Mouse (Mus musculus): ENCODE data around the gene Mecr.

- no peak for TF ChIP-seq POLR2A (IDR thresholded peaks at IDR 0.05; ENCODE audit: control insufficient read depth in 1 of 2, insufficient read depth in 1 of 2, low read depth in 1 of 2, low read length in 2 of 2, poor library complexity in 1 of 2)
- TF ChIP-seq TAL1 (IDR thresholded peaks at IDR 0.05; ENCODE audit: low read length) = no peak
- TF ChIP-seq GATA1 (IDR thresholded peaks at IDR 0.05; ENCODE audit: low read depth, low read length) = no peak
- no peak for TF ChIP-seq EP300 (IDR thresholded peaks at IDR 0.05; ENCODE audit: low read depth in 1 of 2, low read length in 2 of 2)
- TF ChIP-seq ETS1 (IDR thresholded peaks at IDR 0.05; ENCODE audit: low read depth, low read length) = no peak
- no peak for TF ChIP-seq POLR2AphosphoS5 (IDR thresholded peaks at IDR 0.05; ENCODE audit: borderline replicate concordance, low read depth, low read length)
- no peak for TF ChIP-seq CTCF (IDR thresholded peaks at IDR 0.05 in 2 of 3, conservative IDR thresholded peaks at IDR 0.05 in 1 of 3; ENCODE audit: control insufficient read depth in 1 of 3, insufficient read depth in 1 of 3, low read depth in 2 of 3, low read length in 3 of 3, poor library complexity in 1 of 3, severe bottlenecking in 1 of 3)
- no peak for TF ChIP-seq USF1 (IDR thresholded peaks at IDR 0.05; ENCODE audit: low read depth, low read length)
- TF ChIP-seq ZMIZ1 (IDR thresholded peaks at IDR 0.05; ENCODE audit: low read depth, low read length) = no peak
Observed at GRCm38 (mm10) chr4:131897109-131897508, 53.8 kb downstream of the Mecr start.

All from MEL (cell line).